Mouse (Mus musculus) ES-Bruce4 (cell line): Measurements from ENCODE around the gene Gpsm1.

Experiments used
- CTCF ChIP-seq: IDR thresholded peaks from one replicate; pipeline ENCODE4 v1.8.1; 2011; ENCODE audit warnings: low read depth, low read length
- EP300 ChIP-seq: IDR thresholded peaks from 2 replicates; pipeline ENCODE4 v1.6.1; 2011; ENCODE audit warnings: low read depth, low read length; ENCODE audit not compliant: insufficient read depth
- POLR2A ChIP-seq: IDR thresholded peaks from one replicate; pipeline ENCODE4 v1.8.1; 2011; ENCODE audit warnings: low read length; ENCODE audit not compliant: insufficient read depth

GRCm38 (mm10) chr2:26268216-26268615 is 47.1 kb upstream of the Gpsm1 start:
- TF ChIP-seq POLR2A (no peak), EP300 (no peak), CTCF (no peak)
